Mouse (Mus musculus) heart, embryonic 16.5 days (tissue): ENCODE measurements around the gene Tcap. TPM values are rescaled to one million over a fixed set of nuclear protein-coding genes. Genes with fewer than 3 reads are reported as not detected.

Experiments used
- ATAC-seq: fragments of 200-750 bp; cut with Nextera tagmentation; replicated peaks from 2 replicates; pipeline ENCODE4 v1.8.0; 2017; ENCODE audit warnings: moderate number of reproducible peaks; ENCODE audit not compliant: insufficient read depth, low FRiP score; ENCODE audit errors: extremely low read depth
- H3K27ac ChIP-seq: fragments of 300-500 bp; sonication (generic); 2 replicates; pipeline ENCODE4 v1.5.1; 2014; ENCODE audit warnings: mild to moderate bottlenecking, low read length, control low read depth, moderate library complexity
- H3K27me3 ChIP-seq: fragments of 300-500 bp; sonication (generic); 2 replicates; pipeline ENCODE4 v1.6.1; 2014; ENCODE audit warnings: low read length, mixed read lengths; ENCODE audit not compliant: control insufficient read depth, insufficient read depth
- H3K36me3 ChIP-seq: fragments of 300-500 bp; sonication (generic); 2 replicates; pipeline ENCODE4 v1.6.1; 2014; ENCODE audit not compliant: control insufficient read depth, insufficient read depth
- H3K4me1 ChIP-seq: fragments of 300-500 bp; sonication (generic); 2 replicates; pipeline ENCODE4 v1.6.1; 2014; ENCODE audit warnings: low read length, mixed read lengths; ENCODE audit not compliant: control insufficient read depth, insufficient read depth
- H3K4me2 ChIP-seq: fragments of 300-500 bp; sonication (generic); 2 replicates; pipeline ENCODE4 v1.6.1; 2014; ENCODE audit warnings: low read depth, mild to moderate bottlenecking, control low read depth, low read length
- H3K4me3 ChIP-seq: fragments of 300-500 bp; sonication (generic); 2 replicates; pipeline ENCODE4 v1.5.1; 2014; ENCODE audit warnings: mild to moderate bottlenecking, control low read depth, low read length
- H3K9ac ChIP-seq: fragments of 300-500 bp; sonication (generic); 2 replicates; pipeline ENCODE4 v1.6.1; 2014; ENCODE audit warnings: low read length, control low read depth
- H3K9me3 ChIP-seq: fragments of 300-500 bp; sonication (generic); replicated peaks from 2 replicates; pipeline ENCODE4 v1.6.1; 2016; ENCODE audit warnings: low read length; ENCODE audit not compliant: control insufficient read depth
- WGBS: fragments of 180-500 bp; shearing (Covaris S2); extraction: QIAGEN DNeasy Blood & Tissue Kit; methylation state at CpG from one replicate; pipeline ENCODE4 v1.1.7; 2014; 5-methylcytosine and 5-hydroxymethylcytosine counted together
- polyA plus RNA-seq: library from polyadenylated mRNA; unstranded; fragments of >200 nt; fragmentation: Nextera tagmentation; extraction: Ambion mirVana; gene quantifications from 2 replicates; pipeline ENCODE4 v1.2.1, GENCODE M21; 2015

Tcap gene
- polyA plus RNA-seq, 1 experiment from 2014 or later = 175 TPM

DNA sequence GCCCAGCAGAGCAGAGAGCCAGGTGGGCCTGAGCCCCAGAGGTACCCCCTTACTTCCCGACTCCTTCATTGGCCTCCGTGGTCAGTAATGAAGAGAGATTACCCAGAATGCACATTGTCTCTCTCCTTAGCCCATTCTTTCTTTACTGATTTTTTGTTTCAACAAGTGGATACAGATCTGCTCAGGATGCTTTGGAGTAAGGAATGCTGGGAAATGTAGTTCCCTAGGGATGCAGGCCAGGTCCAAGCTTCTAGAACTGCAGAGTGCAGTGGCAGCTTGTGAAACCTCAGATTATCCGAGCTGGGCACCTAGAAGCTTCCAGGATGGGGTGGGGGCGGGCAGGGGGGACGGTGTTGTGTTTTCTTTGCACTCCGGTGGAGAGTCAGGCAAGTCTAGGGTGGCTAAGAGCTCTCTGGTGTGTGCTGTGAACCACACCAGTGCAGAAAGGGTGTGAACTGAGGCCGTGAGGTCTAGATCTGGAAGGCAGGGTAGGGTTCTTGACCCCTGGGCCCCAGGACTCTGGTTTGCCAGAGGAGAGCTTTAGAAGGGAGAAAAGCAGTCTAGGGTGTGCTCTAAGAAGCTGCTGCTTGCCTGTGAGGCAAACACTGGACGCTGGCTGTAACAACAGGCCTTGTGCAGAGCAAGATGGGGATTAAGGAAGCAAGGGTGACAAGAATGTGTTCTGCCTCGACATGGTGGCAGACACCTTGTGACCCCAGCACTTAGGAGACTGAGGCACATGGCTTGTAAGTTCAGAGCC is 48.3 kb downstream of the Tcap start:
- H3K4me2 ChIP-seq = no peak overlapping the region
- H3K4me1 ChIP-seq = no peaks in the 10 kb centered on the region
- peaks cover 54% of the 10 kb centered on the region for H3K36me3 ChIP-seq
- ATAC-seq = no peak
- H3K27me3 ChIP-seq = no peaks in the 10 kb centered on the region
- H3K9me3 ChIP-seq = no peaks in the 10 kb centered on the region
- H3K4me3 ChIP-seq = no peak overlapping the region
- H3K27ac ChIP-seq = no peak overlapping the region
- no peak overlapping the region for H3K9ac ChIP-seq
- 75% methylated on average over 9 of the region's 9 CpGs for WGBS

Other genes with a start within 250 kb of the Tcap start
- gene Fbxl20, start 233.4 kb upstream of the Tcap start, polyA plus RNA-seq = 14.9 and 15.9 TPM in 2 replicates
- gene Med1, start 190.5 kb upstream of the Tcap start, polyA plus RNA-seq = 45.7 and 49.2 TPM in 2 replicates
- gene Cdk12, start 180.8 kb upstream of the Tcap start, polyA plus RNA-seq = 6.2 and 6.4 TPM in 2 replicates
- gene Neurod2, start 54.2 kb upstream of the Tcap start, polyA plus RNA-seq = not detected in 2 replicates
- gene Ppp1r1b, start 35.4 kb upstream of the Tcap start, polyA plus RNA-seq = 74.0 and 75.8 TPM in 2 replicates
- 43.0 and 43.2 TPM in 2 replicates for gene Stard3, start 25.4 kb upstream of the Tcap start, polyA plus RNA-seq
- 0.37 and 0.39 TPM in 2 replicates for gene Pnmt, start 2.6 kb downstream of the Tcap start, polyA plus RNA-seq
- gene Pgap3, start 16.7 kb downstream of the Tcap start, polyA plus RNA-seq = 18.0 and 19.0 TPM in 2 replicates
- 34.1 and 41.9 TPM in 2 replicates for gene Erbb2, start 28.7 kb downstream of the Tcap start, polyA plus RNA-seq
- gene Mien1, start 55.2 kb downstream of the Tcap start, polyA plus RNA-seq = 100 and 115 TPM in 2 replicates
- gene Grb7, start 62.6 kb downstream of the Tcap start, polyA plus RNA-seq = 1.9 and 4.3 TPM in 2 replicates
- gene Ikzf3, start 162.2 kb downstream of the Tcap start, polyA plus RNA-seq = 1.0 and 4.0 TPM in 2 replicates
- gene Zpbp2, start 167.3 kb downstream of the Tcap start, polyA plus RNA-seq = 0.42 and 0.62 TPM in 2 replicates
- 65.1 and 66.7 TPM in 2 replicates for gene Ormdl3, start 203.6 kb downstream of the Tcap start, polyA plus RNA-seq
- gene Lrrc3c, start 214.5 kb downstream of the Tcap start, polyA plus RNA-seq = not detected in 2 replicates
- gene Gm12355, start 241.8 kb downstream of the Tcap start, polyA plus RNA-seq = 0.30 and 2.9 TPM in 2 replicates
- 0.09 TPM in 1 of 2 replicates, not detected in the other for gene Gsdma3, start 242.5 kb downstream of the Tcap start, polyA plus RNA-seq